Mouse (Mus musculus) midbrain, embryonic 12.5 days (tissue): ENCODE results near the gene Wdr47. TPM values are rescaled to one million over a fixed set of nuclear protein-coding genes. Genes with fewer than 3 reads are reported as not detected.

Source experiments
- ATAC-seq: fragments of 200-750 bp; cut with Nextera tagmentation; 2 replicates; pipeline ENCODE4 v1.8.0; 2017; ENCODE audit warnings: low read depth, moderate TSS enrichment, moderate library complexity; ENCODE audit not compliant: low FRiP score
- H3K27ac ChIP-seq: fragments of 300-500 bp; sonication (generic); replicated peaks from 2 replicates; pipeline ENCODE4 v1.5.1; 2016; ENCODE audit warnings: mild to moderate bottlenecking
- H3K27me3 ChIP-seq: fragments of 300-500 bp; sonication (generic); 2 replicates; pipeline ENCODE4 v1.6.1; 2016; ENCODE audit warnings: mild to moderate bottlenecking
- H3K36me3 ChIP-seq: fragments of 300-500 bp; sonication (generic); 2 replicates; pipeline ENCODE4 v1.6.1; 2016
- H3K4me1 ChIP-seq: fragments of 300-500 bp; sonication (generic); 2 replicates; pipeline ENCODE4 v1.6.1; 2016
- H3K4me2 ChIP-seq: fragments of 300-500 bp; sonication (generic); replicated peaks from 2 replicates; pipeline ENCODE4 v1.6.1; 2016; ENCODE audit warnings: mild to moderate bottlenecking, moderate library complexity
- H3K4me3 ChIP-seq: fragments of 300-500 bp; sonication (generic); 2 replicates; pipeline ENCODE4 v1.5.1; 2016; ENCODE audit warnings: mild to moderate bottlenecking
- H3K9ac ChIP-seq: fragments of 300-500 bp; sonication (generic); replicated peaks from 2 replicates; pipeline ENCODE4 v1.6.1; 2016; ENCODE audit warnings: mild to moderate bottlenecking, moderate library complexity
- H3K9me3 ChIP-seq: fragments of 300-500 bp; sonication (generic); 2 replicates; pipeline ENCODE4 v1.6.1; 2016; ENCODE audit warnings: mild to moderate bottlenecking
- WGBS: fragments of 180-500 bp; shearing (Covaris S2); methylation state at CpG from one replicate; pipeline ENCODE4 v1.1.7; 2016; 5-methylcytosine and 5-hydroxymethylcytosine counted together
- microRNA-seq: library from miRNA; unstranded; fragments of <30 nt; microRNA quantifications from one replicate; pipeline ENCODE4, GENCODE M21; 2017
- polyA plus RNA-seq: library from polyadenylated mRNA; unstranded; fragments of >200 nt; fragmentation: Nextera tagmentation; extraction: Ambion mirVana; gene quantifications from 2 replicates; pipeline ENCODE4 v1.2.1, GENCODE M21; 2016

Gene Wdr47
- polyA plus RNA-seq, 1 experiment from 2014 or later: 67.8 TPM

- no peaks in the 10 kb centered on the region for H3K9me3 ChIP-seq
- ATAC-seq: no peak
- H3K27me3 ChIP-seq: no peaks in the 10 kb centered on the region
- H3K4me2 ChIP-seq: no peak overlapping the region
- no peak overlapping the region for H3K4me3 ChIP-seq
- 97% methylated on average over 7 of the region's 7 CpGs for WGBS
- H3K4me1 ChIP-seq: 0 out of 2 replicates have a peak, but pooled peaks cover 2% of the 10 kb centered on the region
- H3K36me3 ChIP-seq: peaks cover 78% of the 10 kb centered on the region
- no peak overlapping the region for H3K9ac ChIP-seq
- no peak overlapping the region for H3K27ac ChIP-seq
Measured at GRCm38 (mm10) chr3:108685701-108686100, 94.6 kb downstream of the Wdr47 start.

GRCm38 (mm10) chr3:108689015-108689441 lies 97.9 kb downstream of the Wdr47 start:
- H3K4me2 ChIP-seq: no peak overlapping the region
- H3K9me3 ChIP-seq: no peaks in the 10 kb centered on the region
- 75% methylated on average over 6 of the region's 6 CpGs for WGBS
- 0 out of 2 replicates have a peak, but pooled peaks cover 2% of the 10 kb centered on the region for H3K4me1 ChIP-seq
- H3K27ac ChIP-seq: no peak overlapping the region
- H3K36me3 ChIP-seq: peaks cover 55% of the 10 kb centered on the region
- no peak overlapping the region for H3K4me3 ChIP-seq
- no peaks in the 10 kb centered on the region for H3K27me3 ChIP-seq
- ATAC-seq: no peak
- H3K9ac ChIP-seq: no peak overlapping the region

- no peak for ATAC-seq
Measured at GRCm38 (mm10) chr3:108689446-108689845, 98.4 kb downstream of the Wdr47 start.

GRCm38 (mm10) chr3:108689979-108690378 lies 98.9 kb downstream of the Wdr47 start:
- H3K36me3 ChIP-seq: peaks cover 60% of the 10 kb centered on the region
- H3K4me1 ChIP-seq: 0 out of 2 replicates have a peak, but pooled peaks cover 2% of the 10 kb centered on the region
- no peak overlapping the region for H3K4me3 ChIP-seq
- H3K27ac ChIP-seq: no peak overlapping the region
- H3K9ac ChIP-seq: no peak overlapping the region
- H3K4me2 ChIP-seq: no peak overlapping the region
- H3K9me3 ChIP-seq: no peaks in the 10 kb centered on the region
- no peaks in the 10 kb centered on the region for H3K27me3 ChIP-seq
- no peak for ATAC-seq
- WGBS: 80% methylated on average over 4 of the region's 4 CpGs

More at GRCm38 (mm10) chr3:108689446-108689845, 98.4 kb downstream of the Wdr47 start:
- 85% methylated on average over 8 of the region's 8 CpGs for WGBS
- Histone ChIP-seq H3K9ac (no peak overlapping the region), H3K27ac (no peak overlapping the region), H3K9me3 (no peaks in the 10 kb centered on the region), H3K27me3 (no peaks in the 10 kb centered on the region), H3K4me2 (no peak overlapping the region), H3K36me3 (peaks cover 55% of the 10 kb centered on the region), H3K4me1 (0 out of 2 replicates have a peak, but pooled peaks cover 2% of the 10 kb centered on the region), H3K4me3 (no peak overlapping the region)

- H3K36me3 ChIP-seq: peaks cover 64% of the 10 kb centered on the region
- H3K4me3 ChIP-seq: no peak overlapping the region
- H3K27ac ChIP-seq: no peak overlapping the region
- H3K9me3 ChIP-seq: no peaks in the 10 kb centered on the region
- 92% methylated on average over 9 of the region's 9 CpGs for WGBS
- no peak overlapping the region for H3K9ac ChIP-seq
- H3K4me1 ChIP-seq: no peaks in the 10 kb centered on the region
- H3K4me2 ChIP-seq: no peak overlapping the region
- H3K27me3 ChIP-seq: no peaks in the 10 kb centered on the region
- ATAC-seq: no peak
Measured at GRCm38 (mm10) chr3:108694321-108694720, 103.2 kb downstream of the Wdr47 start.

Small RNA genes lying within 50 kb of the gene (microRNA-seq; reads per million reads assigned to microRNA genes)
- gene Gm22860: not detected

Other genes starting within 250 kb of the Wdr47 start
- gene Mybphl, start 226.4 kb upstream of the Wdr47 start, polyA plus RNA-seq: not detected in 2 replicates
- gene Psrc1, start 207.4 kb upstream of the Wdr47 start, polyA plus RNA-seq: 60.6 and 61.9 TPM in 2 replicates
- 73.3 and 78.2 TPM in 2 replicates for gene Celsr2, start 175.7 kb upstream of the Wdr47 start, polyA plus RNA-seq
- gene Sars, start 146.1 kb upstream of the Wdr47 start, polyA plus RNA-seq: 184 and 192 TPM in 2 replicates
- gene 1700013F07Rik, start 57.1 kb upstream of the Wdr47 start, polyA plus RNA-seq: 0.45 and 0.56 TPM in 2 replicates
- gene 5330417C22Rik, start 54.7 kb upstream of the Wdr47 start, polyA plus RNA-seq: 4.2 and 4.9 TPM in 2 replicates
- 59.6 and 66.4 TPM in 2 replicates for gene Tmem167b, start 28.8 kb upstream of the Wdr47 start, polyA plus RNA-seq
- gene Taf13, start 19.6 kb upstream of the Wdr47 start, polyA plus RNA-seq: 71.7 and 96.7 TPM in 2 replicates
- gene Clcc1, start 62.6 kb downstream of the Wdr47 start, polyA plus RNA-seq: 64.8 and 68.2 TPM in 2 replicates
- 94.5 and 98.9 TPM in 2 replicates for gene Gpsm2, start 131.0 kb downstream of the Wdr47 start, polyA plus RNA-seq
- 0.13 TPM in 1 of 2 replicates, not detected in the other for gene Aknad1, start 148.4 kb downstream of the Wdr47 start, polyA plus RNA-seq
- 23.1 and 23.3 TPM in 2 replicates for gene Stxbp3, start 249.2 kb downstream of the Wdr47 start, polyA plus RNA-seq